Mouse (Mus musculus) embryonic fibroblast, embryonic 13.5 days (primary cell): ENCODE results near the gene Apoc4.

Experiments used
- CTCF ChIP-seq: IDR thresholded peaks from 2 replicates; pipeline ENCODE4 v1.5.1; 2011; ENCODE audit warnings: mild to moderate bottlenecking, control low read depth, low read length, moderate library complexity, borderline replicate concordance; ENCODE audit not compliant: insufficient read depth
- POLR2A ChIP-seq: IDR thresholded peaks from 2 replicates; pipeline ENCODE4 v1.6.1; 2011; ENCODE audit warnings: low read depth, mild to moderate bottlenecking, control low read depth, low read length, moderate library complexity

DNA sequence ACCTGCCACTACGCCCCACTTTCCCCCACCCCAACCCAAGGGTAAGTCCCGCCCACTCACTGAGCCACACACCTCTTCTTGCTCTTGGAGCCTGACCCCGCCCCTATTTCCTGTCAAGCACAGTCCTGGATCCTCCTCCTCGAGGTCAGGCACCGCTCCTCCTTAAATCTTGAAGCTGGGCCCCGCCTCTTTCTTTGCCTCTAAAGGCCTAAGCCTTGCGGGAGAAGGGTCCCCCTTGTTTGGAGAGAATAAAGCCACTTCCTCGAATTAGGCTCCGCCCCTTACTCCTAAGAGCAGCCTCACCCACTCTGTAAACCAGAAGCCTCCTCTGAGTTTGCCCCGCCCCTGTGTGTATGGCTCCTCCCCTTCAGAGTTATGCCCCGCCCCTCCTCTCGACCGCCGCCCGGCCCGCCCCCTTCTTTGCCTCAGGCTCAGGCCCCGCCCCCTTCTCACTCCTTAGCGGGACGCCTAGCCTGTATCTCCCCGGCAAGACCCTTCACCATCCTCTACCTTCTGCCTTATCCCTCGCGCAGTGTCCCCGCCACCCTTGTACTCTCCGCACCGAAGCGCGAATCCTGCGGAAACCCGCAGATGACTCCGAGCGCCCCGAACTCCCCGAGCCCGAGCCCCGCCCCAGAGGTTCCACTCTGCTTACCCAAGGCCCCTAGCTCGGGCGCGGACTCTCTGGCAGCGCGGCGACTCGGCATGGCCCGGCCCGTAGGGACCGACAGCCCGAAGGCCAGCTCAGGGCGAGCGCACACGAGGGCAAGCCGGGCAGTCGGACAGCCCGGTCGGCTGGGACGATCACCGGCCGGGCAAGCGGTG lies 52.5 kb downstream of the Apoc4 start:
- no peak for TF ChIP-seq CTCF
- TF ChIP-seq POLR2A, result peak; percentile 53
